Mouse (Mus musculus): ENCODE data around the gene Smyd3. TPM values are rescaled to one million over a fixed set of nuclear protein-coding genes. Genes with fewer than 3 reads are reported as not detected.
A peak's percentile ranks its signal among the peaks of the same experiment; 100 is the strongest.

Smyd3 gene
- polyA plus RNA-seq, 1 experiment from 2014 or later: 16.7 TPM

DNA sequence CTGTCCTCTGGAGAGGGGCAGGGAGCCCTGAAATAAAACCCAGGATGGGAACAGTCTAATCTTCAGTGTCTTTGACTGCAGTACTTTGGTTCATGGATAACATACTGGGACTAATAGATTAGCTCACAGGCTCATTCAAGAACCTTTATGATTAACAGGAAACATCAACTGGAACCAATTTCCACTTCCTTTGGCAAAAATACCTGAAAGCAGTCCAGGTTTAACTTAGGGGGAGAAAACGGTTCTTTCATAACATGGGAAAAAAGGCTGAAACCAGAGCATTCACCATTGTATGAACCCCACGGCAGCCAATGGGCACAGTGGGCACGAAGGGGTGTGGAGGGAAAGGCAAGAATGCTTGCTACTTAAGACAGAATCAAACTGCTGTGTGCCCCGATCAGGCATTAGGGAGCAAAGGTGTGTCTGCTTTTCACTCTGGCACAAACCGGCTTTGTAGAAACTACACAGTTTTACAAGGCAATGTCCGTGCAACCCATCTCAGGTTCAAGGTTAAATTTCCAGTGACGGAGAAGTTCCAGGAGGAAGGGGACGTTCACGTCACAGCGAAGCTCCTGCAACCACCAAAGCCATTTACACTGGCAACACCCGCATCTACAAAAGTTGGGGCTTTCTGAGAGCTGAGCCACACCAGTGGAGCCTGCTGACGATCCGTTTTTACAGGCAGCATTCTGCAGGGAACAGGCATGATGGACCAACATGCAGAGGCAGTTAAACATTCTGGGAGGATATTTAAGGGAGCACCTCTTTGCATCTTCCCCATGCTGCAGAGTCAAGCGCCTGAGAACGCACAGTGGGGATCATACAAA is 458.3 kb downstream of the Smyd3 start:
- Histone ChIP-seq H3K4me3 (ENCODE audit: low read length) (no peak overlapping the region), H3K36me3 (ENCODE audit: control insufficient read depth, insufficient read depth, low read length) (no peaks in the 10 kb centered on the region), H3K27ac (ENCODE audit: low read length) (peak overlapping the region; percentile 53), H3K9me3 (ENCODE audit: control insufficient read depth, low read length) (no peaks in the 10 kb centered on the region), H3K4me2 (ENCODE audit: low read depth, low read length) (no peak overlapping the region), H3K9ac (ENCODE audit: low read depth, low read length) (no peak overlapping the region), H3K27me3 (replicated peaks; ENCODE audit: control insufficient read depth, insufficient read depth, low read length) (no peaks in the 10 kb centered on the region), H3K4me1 (ENCODE audit: control insufficient read depth, insufficient read depth, low read length) (peaks cover 32% of the 10 kb centered on the region)
- WGBS: 53% methylated on average over 15 of the region's 15 CpGs
- no peak for ATAC-seq

DNA sequence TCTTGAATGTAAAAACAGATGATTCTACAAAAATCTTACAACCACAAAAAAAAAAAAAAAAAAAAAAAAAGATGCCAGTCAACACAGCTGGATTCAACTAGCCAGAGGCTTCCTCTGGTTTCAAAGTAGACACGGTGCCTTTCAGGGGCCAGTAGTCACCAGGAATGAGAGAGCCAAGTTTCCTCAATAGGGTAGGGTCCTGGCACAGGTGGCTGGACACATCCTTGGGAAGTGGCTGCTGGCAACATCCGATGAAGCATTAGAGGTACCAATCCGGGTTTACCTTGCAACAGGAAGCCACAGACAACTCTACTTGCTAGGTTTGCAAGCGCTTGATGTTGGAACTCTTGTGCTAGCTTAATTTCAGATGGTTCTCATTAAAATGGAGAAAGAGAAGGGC is 459.2 kb downstream of the Smyd3 start:
- H3K4me1 ChIP-seq (ENCODE audit: control insufficient read depth, insufficient read depth, low read length): peaks cover 32% of the 10 kb centered on the region
- H3K27ac ChIP-seq (ENCODE audit: low read length): no peak overlapping the region
- no peaks in the 10 kb centered on the region for H3K36me3 ChIP-seq (ENCODE audit: control insufficient read depth, insufficient read depth, low read length)
- H3K4me3 ChIP-seq (ENCODE audit: low read length): no peak overlapping the region
- ATAC-seq: no peak
- H3K9me3 ChIP-seq (ENCODE audit: control insufficient read depth, low read length): no peaks in the 10 kb centered on the region
- WGBS: 82% methylated on average over 4 of the region's 4 CpGs
- H3K4me2 ChIP-seq (ENCODE audit: low read depth, low read length): no peak overlapping the region
- H3K9ac ChIP-seq (ENCODE audit: low read depth, low read length): no peak overlapping the region
- H3K27me3 ChIP-seq (replicated peaks; ENCODE audit: control insufficient read depth, insufficient read depth, low read length): no peaks in the 10 kb centered on the region

DNA sequence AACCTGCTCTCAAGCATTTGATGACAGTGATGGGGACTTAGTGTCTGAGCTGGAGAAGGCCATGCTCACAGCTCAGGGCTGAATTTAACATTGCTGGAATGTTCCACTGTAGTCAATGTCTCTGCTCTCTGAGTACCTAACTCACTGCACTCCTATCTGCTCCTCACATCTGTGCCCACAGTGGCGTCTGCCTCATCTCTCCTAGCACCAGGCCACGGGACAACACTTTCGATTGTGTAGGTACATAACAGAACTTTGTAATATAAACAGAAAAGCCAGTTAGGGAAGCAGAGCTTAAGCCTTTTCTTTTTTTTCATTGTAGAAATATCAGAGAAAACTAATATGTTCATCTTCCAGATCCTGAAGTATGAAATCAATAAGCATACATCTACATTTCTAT is 462.1 kb downstream of the Smyd3 start:
- Histone ChIP-seq H3K27ac (ENCODE audit: low read length) (no peak overlapping the region), H3K36me3 (ENCODE audit: control insufficient read depth, insufficient read depth, low read length) (no peaks in the 10 kb centered on the region), H3K9me3 (ENCODE audit: control insufficient read depth, low read length) (no peaks in the 10 kb centered on the region), H3K4me2 (ENCODE audit: low read depth, low read length) (no peak overlapping the region), H3K4me3 (ENCODE audit: low read length) (no peak overlapping the region), H3K4me1 (ENCODE audit: control insufficient read depth, insufficient read depth, low read length) (peaks cover 17% of the 10 kb centered on the region), H3K27me3 (replicated peaks; ENCODE audit: control insufficient read depth, insufficient read depth, low read length) (no peaks in the 10 kb centered on the region), H3K9ac (ENCODE audit: low read depth, low read length) (no peak overlapping the region)
- ATAC-seq: no peak
- WGBS: 66% methylated on average over 3 of the region's 3 CpGs

DNA sequence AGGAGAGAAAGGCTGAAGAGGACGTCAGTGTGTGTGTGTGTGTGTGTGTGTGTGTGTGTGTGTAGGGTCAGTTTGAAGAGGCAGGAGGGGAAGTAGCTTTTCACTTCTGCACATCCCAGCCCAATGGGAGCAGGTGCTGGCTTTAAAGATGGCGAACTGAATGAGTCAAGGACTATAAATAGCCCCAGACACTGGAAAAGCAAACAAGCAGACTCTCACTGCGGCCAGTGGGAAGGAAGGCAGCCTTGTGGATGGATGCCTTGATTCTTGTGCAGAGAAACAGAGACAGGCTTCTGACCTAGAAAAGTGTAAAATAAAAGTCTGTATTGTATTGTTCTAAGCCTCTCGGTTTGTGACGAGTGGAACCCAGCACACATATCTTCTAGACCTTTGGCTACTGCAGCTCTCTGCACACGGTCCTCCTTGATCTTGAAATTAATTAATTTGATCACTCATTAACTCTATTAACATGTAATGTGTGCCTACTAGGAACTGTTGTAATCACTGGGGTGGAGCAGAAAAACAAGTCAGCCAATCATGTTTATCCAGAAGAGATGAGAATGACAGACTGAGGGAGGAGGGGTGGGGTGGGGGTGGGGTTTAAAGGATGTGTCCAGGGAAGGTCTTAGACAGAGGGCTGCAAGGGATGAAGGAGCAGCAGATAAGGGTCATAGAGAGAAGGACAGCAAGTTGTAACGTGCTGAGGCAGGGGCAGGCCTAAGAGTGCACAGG is 463.3 kb downstream of the Smyd3 start:
- H3K9ac ChIP-seq (ENCODE audit: low read depth, low read length): no peak overlapping the region
- no peaks in the 10 kb centered on the region for H3K9me3 ChIP-seq (ENCODE audit: control insufficient read depth, low read length)
- H3K4me1 ChIP-seq (ENCODE audit: control insufficient read depth, insufficient read depth, low read length): peaks cover 5% of the 10 kb centered on the region
- H3K36me3 ChIP-seq (ENCODE audit: control insufficient read depth, insufficient read depth, low read length): no peaks in the 10 kb centered on the region
- no peak overlapping the region for H3K4me3 ChIP-seq (ENCODE audit: low read length)
- 56% methylated on average over 7 of the region's 7 CpGs for WGBS
- H3K27me3 ChIP-seq (replicated peaks; ENCODE audit: control insufficient read depth, insufficient read depth, low read length): no peaks in the 10 kb centered on the region
- no peak overlapping the region for H3K27ac ChIP-seq (ENCODE audit: low read length)
- H3K4me2 ChIP-seq (ENCODE audit: low read depth, low read length): no peak overlapping the region
- no peak for ATAC-seq

DNA sequence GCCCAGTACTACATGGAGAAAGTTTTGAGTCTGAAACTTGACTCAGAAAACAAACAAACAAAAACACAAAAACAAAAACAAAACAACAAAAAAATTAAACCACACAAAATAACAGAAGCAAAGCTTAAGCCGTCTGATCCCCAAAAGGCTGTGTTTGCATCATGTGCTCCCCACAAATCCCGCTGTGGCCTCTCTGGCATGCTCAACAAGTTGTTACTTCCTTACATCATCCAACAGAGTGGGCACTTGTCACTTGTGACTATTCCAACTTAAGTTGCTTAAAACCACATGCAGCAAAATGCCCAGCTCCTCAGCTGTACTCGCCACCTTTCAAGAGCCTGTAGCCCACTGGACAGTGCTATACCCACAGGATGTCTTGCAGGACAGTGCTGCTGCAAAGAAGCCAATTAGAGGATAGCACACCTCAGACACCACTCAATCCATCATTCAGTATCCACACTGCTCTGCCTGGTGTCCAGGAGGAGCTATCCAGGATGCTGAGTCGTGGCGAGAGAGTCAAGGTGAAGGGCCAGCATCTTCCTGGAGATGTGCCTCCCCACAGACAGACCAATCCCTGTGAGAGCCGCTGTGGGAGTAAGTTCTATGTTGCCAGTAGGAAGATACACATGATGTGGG is 465.2 kb downstream of the Smyd3 start:
- Histone ChIP-seq H3K4me1 (ENCODE audit: control insufficient read depth, insufficient read depth, low read length) (no peaks in the 10 kb centered on the region), H3K36me3 (ENCODE audit: control insufficient read depth, insufficient read depth, low read length) (no peaks in the 10 kb centered on the region), H3K9me3 (ENCODE audit: control insufficient read depth, low read length) (no peaks in the 10 kb centered on the region), H3K27me3 (replicated peaks; ENCODE audit: control insufficient read depth, insufficient read depth, low read length) (no peaks in the 10 kb centered on the region), H3K9ac (ENCODE audit: low read depth, low read length) (no peak overlapping the region), H3K4me3 (ENCODE audit: low read length) (no peak overlapping the region), H3K27ac (ENCODE audit: low read length) (no peak overlapping the region), H3K4me2 (ENCODE audit: low read depth, low read length) (no peak overlapping the region)
- 95% methylated on average over 6 of the region's 6 CpGs for WGBS
- ATAC-seq: no peak

DNA sequence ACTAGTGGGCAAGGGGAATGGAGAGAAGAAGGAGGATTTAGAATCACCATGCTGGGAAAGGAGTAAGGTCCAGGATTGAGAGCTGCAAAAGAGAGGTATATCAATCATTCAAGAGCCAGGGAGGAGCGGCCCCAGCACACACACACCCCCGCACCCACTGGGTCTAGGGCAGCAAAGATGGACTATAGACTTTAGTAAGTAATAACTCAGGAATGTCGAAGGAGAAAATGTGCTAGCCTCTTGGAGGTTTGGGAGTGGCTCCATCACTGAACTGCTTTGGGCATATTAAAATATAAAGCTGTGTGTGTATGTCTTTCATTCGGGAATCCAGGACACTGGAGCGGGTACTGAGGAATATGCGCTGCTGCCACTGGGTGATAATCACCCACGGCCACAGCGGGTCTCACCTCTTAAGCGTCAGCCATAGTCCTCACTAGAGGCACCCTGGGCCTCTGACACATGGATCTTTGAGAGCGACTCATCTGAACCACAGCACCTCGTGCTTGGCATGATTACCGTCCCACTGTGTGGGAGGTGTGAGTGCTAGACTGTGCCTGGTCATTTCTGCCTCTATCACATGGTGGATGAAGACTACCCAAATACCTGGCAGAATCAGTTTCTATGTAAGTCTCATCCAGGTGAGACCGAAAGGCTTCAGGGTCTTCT is 469.8 kb downstream of the Smyd3 start:
- Histone ChIP-seq H3K27me3 (replicated peaks; ENCODE audit: control insufficient read depth, insufficient read depth, low read length) (no peaks in the 10 kb centered on the region), H3K4me1 (ENCODE audit: control insufficient read depth, insufficient read depth, low read length) (peaks cover 5% of the 10 kb centered on the region; the same call in 1 of the 2 replicates), H3K9me3 (ENCODE audit: control insufficient read depth, low read length) (no peaks in the 10 kb centered on the region), H3K4me3 (ENCODE audit: low read length) (no peak overlapping the region), H3K9ac (ENCODE audit: low read depth, low read length) (no peak overlapping the region), H3K27ac (ENCODE audit: low read length) (no peak overlapping the region), H3K36me3 (ENCODE audit: control insufficient read depth, insufficient read depth, low read length) (no peaks in the 10 kb centered on the region), H3K4me2 (ENCODE audit: low read depth, low read length) (no peak overlapping the region)
- WGBS: 85% methylated on average over 13 of the region's 13 CpGs
- ATAC-seq: no peak

DNA sequence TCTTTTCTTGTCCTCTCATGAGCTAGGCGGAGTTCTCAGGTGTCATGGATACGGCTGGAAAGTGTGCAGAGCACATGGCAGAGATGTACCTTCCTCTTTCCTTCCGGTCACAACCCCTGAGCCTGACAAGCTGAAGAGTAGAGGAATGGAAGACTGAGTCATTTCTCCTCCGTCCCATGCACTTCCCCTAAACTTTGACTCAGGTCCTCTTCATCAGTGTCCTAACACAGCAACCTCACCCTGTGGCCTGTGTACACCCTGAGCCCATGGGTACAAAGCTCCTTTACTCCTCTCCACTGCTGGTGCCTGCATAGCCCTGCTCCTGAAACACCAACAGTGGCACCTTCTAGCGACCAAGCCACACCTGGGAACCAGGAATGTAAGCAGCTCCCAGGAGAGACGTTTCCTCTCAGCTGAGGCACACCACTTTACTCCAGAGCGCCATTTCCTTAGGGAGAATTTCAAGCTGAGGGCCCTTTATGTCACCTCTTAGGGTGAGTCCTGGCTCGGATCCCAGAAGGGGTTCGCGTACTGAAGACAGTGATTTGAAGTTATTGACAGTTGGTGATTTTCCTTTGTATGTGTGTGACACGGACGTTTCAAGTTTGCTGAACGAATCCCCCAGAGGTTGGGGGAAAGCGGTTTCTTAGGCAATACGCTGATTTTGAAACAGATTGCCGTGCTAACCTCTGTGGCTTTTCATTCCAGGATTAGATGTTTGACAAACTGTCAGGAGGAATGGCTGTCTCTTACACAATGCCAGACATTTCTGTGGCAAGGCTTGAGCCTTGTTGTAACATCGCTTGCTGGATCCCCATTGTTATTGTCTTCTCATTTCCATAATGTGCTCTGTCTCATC is 471.8 kb downstream of the Smyd3 start:
- H3K4me3 ChIP-seq (ENCODE audit: low read length): no peak overlapping the region
- peaks cover 5% of the 10 kb centered on the region; the same call in 1 of the 2 replicates for H3K4me1 ChIP-seq (ENCODE audit: control insufficient read depth, insufficient read depth, low read length)
- no peaks in the 10 kb centered on the region for H3K27me3 ChIP-seq (replicated peaks; ENCODE audit: control insufficient read depth, insufficient read depth, low read length)
- no peak overlapping the region for H3K4me2 ChIP-seq (ENCODE audit: low read depth, low read length)
- H3K27ac ChIP-seq (ENCODE audit: low read length): no peak overlapping the region
- no peaks in the 10 kb centered on the region for H3K9me3 ChIP-seq (ENCODE audit: control insufficient read depth, low read length)
- H3K36me3 ChIP-seq (ENCODE audit: control insufficient read depth, insufficient read depth, low read length): no peaks in the 10 kb centered on the region
- WGBS: 77% methylated on average over 17 of the region's 17 CpGs
- no peak overlapping the region for H3K9ac ChIP-seq (ENCODE audit: low read depth, low read length)
- ATAC-seq: no peak

DNA sequence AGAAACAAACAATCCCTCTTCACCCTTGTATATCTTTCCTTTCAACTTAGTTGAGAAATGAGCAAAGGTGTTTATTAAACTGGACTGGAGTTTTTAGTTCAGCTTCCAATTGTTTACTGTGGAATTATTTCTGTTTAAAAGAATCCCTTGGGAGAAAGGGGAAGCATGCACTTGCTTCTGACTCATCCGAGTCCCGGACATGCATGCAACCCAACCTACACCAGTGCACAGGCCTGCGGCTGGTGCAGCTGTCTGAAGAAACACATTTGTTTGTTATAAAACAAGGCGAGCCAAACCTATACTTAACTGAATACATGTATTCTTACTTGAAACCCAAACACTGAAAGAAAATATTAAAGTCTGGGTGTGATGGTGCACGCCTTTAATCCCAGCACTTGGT is 473.7 kb downstream of the Smyd3 start:
- 52% methylated on average over 5 of the region's 5 CpGs for WGBS
- H3K4me2 ChIP-seq (ENCODE audit: low read depth, low read length): no peak overlapping the region
- no peak overlapping the region for H3K9ac ChIP-seq (ENCODE audit: low read depth, low read length)
- ATAC-seq: peak; percentile 36; the same call in 1 of the 2 replicates
- H3K36me3 ChIP-seq (ENCODE audit: control insufficient read depth, insufficient read depth, low read length): no peaks in the 10 kb centered on the region
- no peak overlapping the region for H3K27ac ChIP-seq (ENCODE audit: low read length)
- no peaks in the 10 kb centered on the region for H3K9me3 ChIP-seq (ENCODE audit: control insufficient read depth, low read length)
- peaks cover 5% of the 10 kb centered on the region; the same call in 1 of the 2 replicates for H3K4me1 ChIP-seq (ENCODE audit: control insufficient read depth, insufficient read depth, low read length)
- H3K27me3 ChIP-seq (replicated peaks; ENCODE audit: control insufficient read depth, insufficient read depth, low read length): no peaks in the 10 kb centered on the region
- no peak overlapping the region for H3K4me3 ChIP-seq (ENCODE audit: low read length)

Data from intestine, embryonic 16.5 days (tissue).